Mouse (Mus musculus): Measurements from ENCODE around the gene Ncoa7. TPM values are rescaled to one million over a fixed set of nuclear protein-coding genes. Genes with fewer than 3 reads are reported as not detected.

Gene Ncoa7
- polyA plus RNA-seq, 1 experiment from 2014 or later: 26.6 TPM

- Histone ChIP-seq H3K4me2 (replicated peaks) (no peak overlapping the region), H3K9ac (no peak overlapping the region), H3K4me1 (replicated peaks; ENCODE audit: control insufficient read depth, insufficient read depth, low read length) (no peaks in the 10 kb centered on the region), H3K27me3 (ENCODE audit: control insufficient read depth, insufficient read depth, low read length) (no peaks in the 10 kb centered on the region), H3K9me3 (ENCODE audit: control insufficient read depth, low read length) (no peaks in the 10 kb centered on the region), H3K27ac (no peak overlapping the region), H3K4me3 (replicated peaks; ENCODE audit: low read length) (no peak overlapping the region), H3K36me3 (replicated peaks; ENCODE audit: control insufficient read depth, insufficient read depth) (no peaks in the 10 kb centered on the region)
- 76% methylated on average over 4 of the region's 4 CpGs for WGBS
- ATAC-seq (ENCODE audit: low FRiP score): no peak
- no peak for DNase-seq (ENCODE audit: low spot score)
These were observed 48.2 kb downstream of the Ncoa7 start for GRCm38 (mm10) chr10:30754825-30755457.

- no peaks in the 10 kb centered on the region for H3K9me3 ChIP-seq (ENCODE audit: control insufficient read depth, low read length)
- H3K4me1 ChIP-seq (replicated peaks; ENCODE audit: control insufficient read depth, insufficient read depth, low read length): no peaks in the 10 kb centered on the region
- no peak overlapping the region for H3K4me3 ChIP-seq (replicated peaks; ENCODE audit: low read length)
- no peaks in the 10 kb centered on the region for H3K36me3 ChIP-seq (replicated peaks; ENCODE audit: control insufficient read depth, insufficient read depth)
- H3K4me2 ChIP-seq (replicated peaks): no peak overlapping the region
- H3K27ac ChIP-seq: no peak overlapping the region
- no peaks in the 10 kb centered on the region for H3K27me3 ChIP-seq (ENCODE audit: control insufficient read depth, insufficient read depth, low read length)
- 53% methylated on average over 3 of the region's 3 CpGs for WGBS
- no peak for DNase-seq (ENCODE audit: low spot score)
- ATAC-seq (ENCODE audit: low FRiP score): no peak; the same call in 1 of the 2 replicates
- H3K9ac ChIP-seq: no peak overlapping the region
These were observed 49.0 kb downstream of the Ncoa7 start for GRCm38 (mm10) chr10:30754082-30754481.

DNA sequence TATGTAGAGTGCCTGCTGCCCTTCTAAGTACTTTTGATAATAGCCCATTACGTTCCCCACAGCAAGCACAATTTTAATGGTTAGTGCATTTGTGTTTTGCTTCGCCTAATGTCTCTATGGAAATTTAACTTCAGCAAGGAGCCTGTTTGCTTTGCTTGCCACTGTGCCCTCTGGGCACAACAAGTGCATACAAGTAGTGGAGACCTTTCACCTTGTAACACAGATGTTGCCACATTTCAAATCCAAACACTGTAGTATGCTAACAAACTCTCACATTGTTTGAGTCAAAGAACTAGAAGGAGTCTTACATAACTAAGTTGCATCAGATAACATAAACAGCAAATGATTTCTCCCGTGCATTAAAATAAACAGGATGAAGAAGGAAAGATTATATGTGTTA lies 50.6 kb downstream of the Ncoa7 start:
- no peak overlapping the region for H3K4me2 ChIP-seq (replicated peaks)
- no peaks in the 10 kb centered on the region for H3K9me3 ChIP-seq (ENCODE audit: control insufficient read depth, low read length)
- no peaks in the 10 kb centered on the region for H3K36me3 ChIP-seq (replicated peaks; ENCODE audit: control insufficient read depth, insufficient read depth)
- no peak for DNase-seq (ENCODE audit: low spot score)
- no peak for ATAC-seq (ENCODE audit: low FRiP score)
- no peaks in the 10 kb centered on the region for H3K4me1 ChIP-seq (replicated peaks; ENCODE audit: control insufficient read depth, insufficient read depth, low read length)
- H3K27ac ChIP-seq: no peak overlapping the region
- H3K4me3 ChIP-seq (replicated peaks; ENCODE audit: low read length): no peak overlapping the region
- no peak overlapping the region for H3K9ac ChIP-seq
- 71% methylated on average over 3 of the region's 3 CpGs for WGBS
- H3K27me3 ChIP-seq (ENCODE audit: control insufficient read depth, insufficient read depth, low read length): no peaks in the 10 kb centered on the region

DNA sequence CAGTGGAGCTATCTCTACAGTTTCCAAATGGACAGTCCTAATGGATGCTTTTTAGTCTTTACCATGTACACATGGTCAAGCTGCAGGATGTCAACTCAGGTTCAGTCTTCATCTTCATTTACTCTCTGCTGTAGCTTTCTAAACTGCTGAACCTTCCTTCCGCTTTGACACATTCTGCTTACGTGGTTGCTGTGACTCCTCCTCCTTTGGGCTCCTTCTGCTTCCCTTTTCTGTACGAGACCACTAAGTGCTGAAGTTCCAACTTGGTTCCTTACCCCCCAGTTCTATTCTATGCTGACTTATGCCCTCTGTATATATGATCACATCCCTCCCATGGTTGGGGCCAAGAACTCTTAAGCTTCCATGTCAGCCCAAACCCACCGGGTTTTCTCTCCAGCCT lies 51.5 kb downstream of the Ncoa7 start:
- Histone ChIP-seq H3K36me3 (replicated peaks; ENCODE audit: control insufficient read depth, insufficient read depth) (no peaks in the 10 kb centered on the region), H3K9ac (no peak overlapping the region), H3K4me2 (replicated peaks) (no peak overlapping the region), H3K27me3 (ENCODE audit: control insufficient read depth, insufficient read depth, low read length) (no peaks in the 10 kb centered on the region), H3K27ac (no peak overlapping the region), H3K4me3 (replicated peaks; ENCODE audit: low read length) (no peak overlapping the region), H3K4me1 (replicated peaks; ENCODE audit: control insufficient read depth, insufficient read depth, low read length) (no peaks in the 10 kb centered on the region; the same call in 1 of the 2 replicates), H3K9me3 (ENCODE audit: control insufficient read depth, low read length) (no peaks in the 10 kb centered on the region)
- 93% methylated on average over 4 of the region's 4 CpGs for WGBS
- DNase-seq (ENCODE audit: low spot score) (no peak), ATAC-seq (ENCODE audit: low FRiP score) (no peak)

- Histone ChIP-seq H3K9me3 (ENCODE audit: control insufficient read depth, low read length) (no peaks in the 10 kb centered on the region), H3K27ac (no peak overlapping the region), H3K36me3 (replicated peaks; ENCODE audit: control insufficient read depth, insufficient read depth) (no peaks in the 10 kb centered on the region), H3K27me3 (ENCODE audit: control insufficient read depth, insufficient read depth, low read length) (no peaks in the 10 kb centered on the region), H3K4me1 (replicated peaks; ENCODE audit: control insufficient read depth, insufficient read depth, low read length) (no peaks in the 10 kb centered on the region; the same call in 1 of the 2 replicates), H3K4me2 (replicated peaks) (no peak overlapping the region), H3K4me3 (replicated peaks; ENCODE audit: low read length) (no peak overlapping the region), H3K9ac (no peak overlapping the region)
- DNase-seq (ENCODE audit: low spot score): no peak
- ATAC-seq (ENCODE audit: low FRiP score): no peak
- WGBS: 91% methylated on average over 4 of the region's 4 CpGs
These were observed 53.3 kb downstream of the Ncoa7 start for GRCm38 (mm10) chr10:30749807-30750206.

- Histone ChIP-seq H3K4me1 (replicated peaks; ENCODE audit: control insufficient read depth, insufficient read depth, low read length) (no peaks in the 10 kb centered on the region; the same call in 1 of the 2 replicates), H3K27me3 (ENCODE audit: control insufficient read depth, insufficient read depth, low read length) (no peaks in the 10 kb centered on the region), H3K9me3 (ENCODE audit: control insufficient read depth, low read length) (no peaks in the 10 kb centered on the region), H3K4me3 (replicated peaks; ENCODE audit: low read length) (no peak overlapping the region), H3K36me3 (replicated peaks; ENCODE audit: control insufficient read depth, insufficient read depth) (no peaks in the 10 kb centered on the region), H3K27ac (no peak overlapping the region), H3K4me2 (replicated peaks) (no peak overlapping the region), H3K9ac (no peak overlapping the region)
- 96% methylated on average over 3 of the region's 3 CpGs for WGBS
- ATAC-seq (ENCODE audit: low FRiP score) (no peak), DNase-seq (ENCODE audit: low spot score) (no peak)
These were observed 57.7 kb downstream of the Ncoa7 start for GRCm38 (mm10) chr10:30745238-30745974.

- no peak for ATAC-seq (ENCODE audit: low FRiP score)
- H3K4me1 ChIP-seq (replicated peaks; ENCODE audit: control insufficient read depth, insufficient read depth, low read length): no peaks in the 10 kb centered on the region; the same call in 1 of the 2 replicates
- no peak overlapping the region for H3K9ac ChIP-seq
- H3K36me3 ChIP-seq (replicated peaks; ENCODE audit: control insufficient read depth, insufficient read depth): no peaks in the 10 kb centered on the region
- H3K9me3 ChIP-seq (ENCODE audit: control insufficient read depth, low read length): no peaks in the 10 kb centered on the region
- H3K4me2 ChIP-seq (replicated peaks): no peak overlapping the region
- H3K4me3 ChIP-seq (replicated peaks; ENCODE audit: low read length): no peak overlapping the region
- DNase-seq (ENCODE audit: low spot score): no peak
- H3K27me3 ChIP-seq (ENCODE audit: control insufficient read depth, insufficient read depth, low read length): no peaks in the 10 kb centered on the region
- H3K27ac ChIP-seq: no peak overlapping the region
These were observed 59.9 kb downstream of the Ncoa7 start for GRCm38 (mm10) chr10:30743275-30743674.

DNA sequence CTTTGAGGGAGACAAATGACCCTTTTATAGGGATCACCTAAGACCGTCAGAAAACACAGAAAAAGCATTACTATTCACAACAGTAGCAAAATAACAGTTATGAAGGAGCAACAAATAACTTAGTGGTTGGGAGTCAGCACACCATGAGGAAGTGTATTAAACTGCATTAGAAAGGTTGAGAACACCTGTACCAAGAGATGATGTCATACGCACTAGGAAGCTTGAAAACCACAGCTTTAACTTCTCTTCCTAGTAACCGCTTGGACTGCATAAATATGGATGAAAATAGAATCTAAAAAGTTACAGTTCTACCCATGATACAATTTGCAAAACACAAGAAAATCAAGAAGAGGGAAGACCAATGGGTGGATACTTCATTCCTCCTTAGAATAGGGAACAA lies 64.7 kb downstream of the Ncoa7 start:
- Histone ChIP-seq H3K36me3 (replicated peaks; ENCODE audit: control insufficient read depth, insufficient read depth) (no peaks in the 10 kb centered on the region), H3K9ac (no peak overlapping the region), H3K9me3 (ENCODE audit: control insufficient read depth, low read length) (no peaks in the 10 kb centered on the region), H3K4me2 (replicated peaks) (no peak overlapping the region), H3K27ac (no peak overlapping the region), H3K27me3 (ENCODE audit: control insufficient read depth, insufficient read depth, low read length) (no peaks in the 10 kb centered on the region), H3K4me1 (replicated peaks; ENCODE audit: control insufficient read depth, insufficient read depth, low read length) (no peaks in the 10 kb centered on the region), H3K4me3 (replicated peaks; ENCODE audit: low read length) (no peak overlapping the region)
- ATAC-seq (ENCODE audit: low FRiP score) (no peak), DNase-seq (ENCODE audit: low spot score) (no peak)
- WGBS: 94% methylated on average over 3 of the region's 3 CpGs

- no peak overlapping the region for H3K4me3 ChIP-seq (replicated peaks; ENCODE audit: low read length)
- WGBS: 94% methylated on average over 2 of the region's 2 CpGs
These were observed 65.8 kb downstream of the Ncoa7 start for GRCm38 (mm10) chr10:30737323-30737722.

More at GRCm38 (mm10) chr10:30737323-30737722, 65.8 kb downstream of the Ncoa7 start:
- Histone ChIP-seq H3K4me1 (replicated peaks; ENCODE audit: control insufficient read depth, insufficient read depth, low read length) (no peaks in the 10 kb centered on the region), H3K27me3 (ENCODE audit: control insufficient read depth, insufficient read depth, low read length) (no peaks in the 10 kb centered on the region), H3K9me3 (ENCODE audit: control insufficient read depth, low read length) (no peaks in the 10 kb centered on the region), H3K4me2 (replicated peaks) (no peak overlapping the region), H3K27ac (no peak overlapping the region), H3K9ac (no peak overlapping the region), H3K36me3 (replicated peaks; ENCODE audit: control insufficient read depth, insufficient read depth) (no peaks in the 10 kb centered on the region)
- ATAC-seq (ENCODE audit: low FRiP score): no peak
- no peak for DNase-seq (ENCODE audit: low spot score)

All from hindbrain, embryonic 14.5 days (tissue).